Mouse (Mus musculus): Measurements from ENCODE around the gene Haus8.
"Not testable (repeated sequence)": the region's sequence is repeated elsewhere in the genome, so short reads cannot be mapped to it uniquely, and the experiment has no call there.

Haus8 gene

DNA sequence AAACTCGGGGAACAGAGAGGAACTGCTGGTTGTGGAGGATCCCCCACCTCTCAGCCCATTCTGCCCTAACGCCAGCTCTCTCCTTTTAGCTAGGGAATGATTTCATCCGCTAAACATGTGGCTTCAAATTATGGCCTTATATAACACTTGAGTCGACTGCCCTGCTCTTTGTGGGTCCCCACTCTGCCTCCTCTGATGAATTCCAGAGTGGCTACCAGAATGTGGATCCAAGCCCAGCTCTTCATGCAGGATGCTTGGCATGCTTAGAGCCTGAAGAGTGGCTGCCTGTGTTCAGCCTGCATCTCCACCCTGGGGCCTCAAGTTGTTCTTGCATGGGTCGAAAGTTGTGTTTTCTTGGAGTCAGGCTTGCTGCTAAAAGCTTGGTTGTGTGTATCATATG lies 9.9 kb upstream of the Haus8 start:
- DNase-seq, result no peak

DNA sequence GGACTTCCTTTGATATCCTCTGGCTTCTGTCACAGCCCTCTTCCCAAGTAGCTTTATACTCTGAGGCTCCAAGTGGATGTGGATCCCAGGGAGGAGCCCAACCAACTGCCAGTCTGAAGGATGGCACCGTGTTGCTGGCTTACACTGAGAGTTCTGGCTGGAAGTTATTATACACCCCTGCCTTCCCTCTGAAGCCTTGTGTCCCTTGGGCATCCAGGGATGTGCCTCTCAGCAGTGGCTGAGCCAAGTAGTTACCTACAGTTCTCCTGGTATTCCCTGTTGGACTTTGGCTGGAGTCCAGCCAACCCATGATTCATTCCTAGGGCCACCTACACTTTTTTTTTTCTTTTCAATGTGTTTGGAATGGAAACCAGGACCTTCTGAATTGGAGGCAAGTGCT lies 9.0 kb upstream of the Haus8 start:
- not testable (repeated sequence) for DNase-seq

DNA sequence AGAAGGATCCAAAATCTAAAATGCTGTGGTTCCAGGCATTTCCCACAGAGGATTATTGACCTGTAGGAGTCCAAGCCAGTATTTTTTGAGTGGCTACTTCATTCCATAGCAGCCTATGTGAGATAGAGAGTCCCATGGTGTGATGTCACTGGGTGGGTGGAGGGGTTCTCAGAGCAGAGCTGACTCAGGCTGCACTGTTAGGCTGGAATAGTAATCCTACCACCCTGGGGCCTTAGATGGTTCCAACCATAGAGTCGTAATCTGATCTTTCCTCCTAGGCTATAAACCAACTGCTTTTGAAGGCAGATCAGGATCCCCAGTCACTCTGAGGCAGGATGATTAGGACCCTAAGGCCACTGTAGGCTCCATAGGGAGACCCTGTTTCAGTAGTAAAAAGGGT lies 6.7 kb upstream of the Haus8 start:
- not testable (repeated sequence) for DNase-seq

GRCm38 (mm10) chr8:71276166-71276565 lies 3.4 kb upstream of the Haus8 start:
- no peak for DNase-seq

GRCm38 (mm10) chr8:71274478-71274877 lies 1.7 kb upstream of the Haus8 start:
- no peak for DNase-seq

GRCm38 (mm10) chr8:71273151-71273510 lies 397 bp upstream of the Haus8 start:
- DNase-seq, result peak; percentile 74

GRCm38 (mm10) chr8:71271630-71272029 lies 1.1 kb downstream of the Haus8 start:
- no peak for DNase-seq

- DNase-seq, result not testable (repeated sequence)
These were observed 4.4 kb downstream of the Haus8 start for GRCm38 (mm10) chr8:71268286-71268685.

DNA sequence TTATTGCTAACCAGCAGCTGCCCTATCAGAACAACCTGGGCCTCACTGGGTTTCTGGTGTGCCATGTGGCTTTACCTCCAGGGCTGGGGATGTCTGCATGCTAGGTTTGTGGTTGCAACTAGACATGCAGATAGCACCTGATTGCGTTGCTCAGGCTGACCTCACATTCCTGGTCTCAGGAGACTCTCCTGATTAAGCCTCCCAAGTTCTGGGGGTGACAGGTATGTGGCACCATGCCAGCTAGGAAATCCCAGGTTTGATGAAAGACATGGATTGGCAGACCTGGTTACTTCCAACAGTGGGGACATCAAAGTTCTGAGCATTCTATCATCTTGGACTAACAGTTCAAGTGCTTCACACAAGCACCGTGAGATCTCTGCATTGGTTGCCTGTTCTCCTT lies 5.0 kb downstream of the Haus8 start:
- DNase-seq, result no peak

GRCm38 (mm10) chr8:71261234-71261633 lies 11.5 kb downstream of the Haus8 start:
- DNase-seq, result peak; percentile 36

DNA sequence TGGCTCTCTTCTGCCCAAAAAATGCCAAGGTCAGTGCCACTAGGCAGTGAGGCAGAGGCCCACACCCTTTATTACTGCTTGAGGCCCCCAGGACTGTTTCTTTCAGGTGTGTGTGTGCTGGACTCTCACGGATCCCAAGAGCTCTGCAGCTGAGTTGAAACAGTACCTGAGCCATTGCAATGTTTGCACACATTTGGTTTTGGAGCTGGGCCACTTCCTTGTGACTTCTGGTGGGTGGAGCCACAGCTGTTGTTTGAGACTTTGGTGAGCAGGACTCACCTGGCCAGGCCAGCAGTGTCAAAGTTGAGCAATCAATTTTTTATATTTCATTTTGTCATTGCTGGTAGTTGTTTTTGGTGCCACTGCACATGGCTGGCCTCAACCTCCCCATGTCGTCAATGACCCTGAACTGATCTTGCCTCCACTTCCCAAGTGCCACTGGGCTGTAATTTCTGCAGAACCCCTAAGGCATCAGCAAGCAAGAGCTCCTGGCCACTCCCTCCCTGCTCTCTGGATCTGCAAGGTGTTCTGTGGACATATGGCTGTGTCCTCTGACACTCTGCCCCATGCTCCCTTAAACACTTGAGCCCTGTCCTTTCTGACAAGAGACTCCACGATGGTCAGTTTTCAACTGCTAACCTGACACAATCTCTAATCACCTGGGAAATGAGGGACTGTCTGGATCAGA lies 16.0 kb downstream of the Haus8 start:
- DNase-seq, result no peak

GRCm38 (mm10) chr8:71248203-71248602 lies 24.5 kb downstream of the Haus8 start:
- DNase-seq, result no peak

DNA sequence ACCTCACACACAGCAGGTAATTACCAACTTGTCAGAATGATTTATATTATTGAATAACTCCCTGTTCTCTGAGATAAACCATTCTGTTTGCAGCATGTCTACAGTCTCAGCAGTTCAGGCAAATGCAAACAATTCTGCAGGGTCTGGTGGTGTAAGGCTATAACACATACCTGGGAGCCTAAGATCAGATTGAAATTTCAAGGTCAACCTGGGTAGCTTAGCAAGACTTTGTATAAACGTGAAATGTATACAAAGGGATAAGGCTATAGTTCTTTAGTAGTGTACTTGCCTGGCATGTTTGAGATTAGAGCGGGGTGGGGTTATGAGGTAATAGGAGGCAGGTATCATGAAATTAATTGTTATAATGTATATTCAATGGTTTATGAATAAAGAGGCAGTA lies 30.0 kb downstream of the Haus8 start:
- DNase-seq, result no peak

DNA sequence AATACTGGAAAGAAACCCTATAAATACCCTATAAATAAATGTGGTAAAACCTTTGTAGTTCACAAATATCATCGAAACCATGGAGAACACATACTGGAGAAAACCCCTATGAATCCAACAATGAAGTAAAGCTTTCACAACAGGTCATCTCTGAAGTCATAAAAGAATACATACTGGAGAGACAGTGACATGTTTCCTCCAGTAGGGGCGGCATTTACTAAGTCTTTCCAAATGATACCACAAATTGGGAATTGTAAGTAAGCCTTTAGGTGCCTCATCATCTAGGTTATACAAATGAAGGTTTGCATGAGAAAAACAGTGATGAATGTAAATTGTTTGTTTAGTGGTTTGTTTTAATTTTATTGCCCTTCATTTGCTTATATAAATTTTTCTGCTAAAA lies 48.2 kb downstream of the Haus8 start:
- peak; percentile 29 for DNase-seq

DNA sequence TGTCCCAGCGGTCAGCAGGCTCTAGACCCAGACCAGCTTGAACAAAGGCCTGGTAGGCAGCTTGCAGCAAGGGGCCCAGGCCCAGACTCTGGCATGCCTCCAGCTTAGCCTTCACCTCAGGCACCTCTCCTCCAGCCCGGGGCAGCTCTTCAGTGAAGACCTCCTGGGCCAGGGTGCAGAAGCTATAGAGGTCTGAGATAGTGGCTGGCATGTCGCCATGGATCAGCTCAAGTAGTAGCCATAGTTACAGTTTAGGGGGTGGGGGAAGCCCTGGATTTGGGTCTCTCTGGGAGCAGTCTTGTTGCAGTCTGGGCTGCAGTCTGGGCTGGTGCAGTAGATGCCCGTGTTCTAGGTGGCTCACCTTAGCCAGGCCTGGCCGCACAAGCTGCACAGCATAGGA lies 58.5 kb downstream of the Haus8 start:
- not testable (repeated sequence) for DNase-seq

- peak; percentile 6 for DNase-seq
These were observed 67.2 kb downstream of the Haus8 start for GRCm38 (mm10) chr8:71205541-71205967.
